Mouse (Mus musculus): ENCODE measurements around the gene Krtap3-2.

DNA sequence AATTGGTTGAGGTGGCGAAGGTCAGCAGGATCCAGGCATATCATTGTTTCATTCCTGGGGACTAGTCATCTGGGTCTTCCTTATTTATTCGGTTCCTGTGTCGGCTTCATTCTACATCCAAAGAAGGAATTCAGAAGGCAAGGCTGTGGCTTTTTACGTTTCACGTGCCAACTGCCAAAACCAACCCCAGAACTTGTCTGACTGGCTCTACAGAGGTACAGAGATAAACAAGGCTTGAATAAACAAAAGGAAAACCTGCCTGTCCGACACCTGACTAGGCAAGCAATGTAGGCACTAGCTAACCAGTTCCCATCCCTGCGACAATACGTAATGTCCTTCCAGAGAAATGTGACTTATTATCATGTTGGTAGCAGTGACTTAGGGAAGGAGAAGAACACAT lies 42.6 kb downstream of the Krtap3-2 start:
- TF ChIP-seq CTCF (IDR thresholded peaks at IDR 0.05; ENCODE audit: control insufficient read depth, insufficient read depth, low read length) = no peak
- no peak for TF ChIP-seq POLR2A (IDR thresholded peaks at IDR 0.05; ENCODE audit: borderline replicate concordance, control insufficient read depth, low read depth, low read length)
